Mouse (Mus musculus) thymus, postnatal 4 days (tissue): ENCODE data around the gene Hace1.
"Not testable (repeated sequence)": the region's sequence is repeated elsewhere in the genome, so short reads cannot be mapped to it uniquely, and the experiment has no call there.

Experiments used
- DNase-seq: peaks from one replicate; pipeline ENCODE4 v3.0.0; 2021

Hace1 gene

GRCm38 (mm10) chr10:45577731-45578297 lies at the start of gene Hace1:
Gene Hace1, plus strand, starts transcription at chr10:45577829.
- DNase-seq: peak; percentile 92

- not testable (repeated sequence) for DNase-seq
Observed at GRCm38 (mm10) chr10:45537334-45537733, 40.3 kb upstream of the Hace1 start.

- no peak for DNase-seq
Observed at GRCm38 (mm10) chr10:45542726-45543125, 34.9 kb upstream of the Hace1 start.

- peak; percentile 24 for DNase-seq
Observed at GRCm38 (mm10) chr10:45546799-45547198, 30.8 kb upstream of the Hace1 start.

GRCm38 (mm10) chr10:45578298-45578821 lies 731 bp downstream of the Hace1 start:
- DNase-seq: peak; percentile 66

- no peak for DNase-seq
Observed at GRCm38 (mm10) chr10:45583310-45583709, 5.7 kb downstream of the Hace1 start.

- DNase-seq: no peak
Observed at GRCm38 (mm10) chr10:45583829-45584228, 6.2 kb downstream of the Hace1 start.

GRCm38 (mm10) chr10:45584311-45585102 lies 6.9 kb downstream of the Hace1 start:
- DNase-seq: no peak

GRCm38 (mm10) chr10:45605853-45606252 lies 28.2 kb downstream of the Hace1 start:
- no peak for DNase-seq

- no peak for DNase-seq
Observed at GRCm38 (mm10) chr10:45610727-45611126, 33.1 kb downstream of the Hace1 start.

GRCm38 (mm10) chr10:45616012-45616411 lies 38.4 kb downstream of the Hace1 start:
- DNase-seq: no peak

- no peak for DNase-seq
Observed at GRCm38 (mm10) chr10:45619039-45619438, 41.4 kb downstream of the Hace1 start.

- DNase-seq: no peak
Observed at GRCm38 (mm10) chr10:45631995-45632394, 54.4 kb downstream of the Hace1 start.

- no peak for DNase-seq
Observed at GRCm38 (mm10) chr10:45632641-45633040, 55.0 kb downstream of the Hace1 start.

GRCm38 (mm10) chr10:45635201-45635600 lies 57.6 kb downstream of the Hace1 start:
- DNase-seq: no peak

GRCm38 (mm10) chr10:45639762-45640161 lies 62.1 kb downstream of the Hace1 start:
- no peak for DNase-seq

GRCm38 (mm10) chr10:45654026-45654425 lies 76.4 kb downstream of the Hace1 start:
- DNase-seq: no peak

- DNase-seq: no peak
Observed at GRCm38 (mm10) chr10:45662015-45662414, 84.4 kb downstream of the Hace1 start.

- DNase-seq: no peak
Observed at GRCm38 (mm10) chr10:45668266-45668665, 90.6 kb downstream of the Hace1 start.

- no peak for DNase-seq
Observed at GRCm38 (mm10) chr10:45676796-45677195, 99.2 kb downstream of the Hace1 start.

- DNase-seq: no peak
Observed at GRCm38 (mm10) chr10:45686191-45686590, 108.6 kb downstream of the Hace1 start.

- DNase-seq: no peak
Observed at GRCm38 (mm10) chr10:45694931-45695330, 117.3 kb downstream of the Hace1 start.

- no peak for DNase-seq
Observed at GRCm38 (mm10) chr10:45695522-45695921, 117.9 kb downstream of the Hace1 start.

GRCm38 (mm10) chr10:45698930-45699329 lies 121.3 kb downstream of the Hace1 start:
- no peak for DNase-seq
